Mouse (Mus musculus): ENCODE results near the gene Akap6.
A peak's percentile ranks its signal among the peaks of the same experiment; 100 is the strongest.
"Not testable (repeated sequence)": the region's sequence is repeated elsewhere in the genome, so short reads cannot be mapped to it uniquely, and the experiment has no call there.

Akap6 gene

DNA sequence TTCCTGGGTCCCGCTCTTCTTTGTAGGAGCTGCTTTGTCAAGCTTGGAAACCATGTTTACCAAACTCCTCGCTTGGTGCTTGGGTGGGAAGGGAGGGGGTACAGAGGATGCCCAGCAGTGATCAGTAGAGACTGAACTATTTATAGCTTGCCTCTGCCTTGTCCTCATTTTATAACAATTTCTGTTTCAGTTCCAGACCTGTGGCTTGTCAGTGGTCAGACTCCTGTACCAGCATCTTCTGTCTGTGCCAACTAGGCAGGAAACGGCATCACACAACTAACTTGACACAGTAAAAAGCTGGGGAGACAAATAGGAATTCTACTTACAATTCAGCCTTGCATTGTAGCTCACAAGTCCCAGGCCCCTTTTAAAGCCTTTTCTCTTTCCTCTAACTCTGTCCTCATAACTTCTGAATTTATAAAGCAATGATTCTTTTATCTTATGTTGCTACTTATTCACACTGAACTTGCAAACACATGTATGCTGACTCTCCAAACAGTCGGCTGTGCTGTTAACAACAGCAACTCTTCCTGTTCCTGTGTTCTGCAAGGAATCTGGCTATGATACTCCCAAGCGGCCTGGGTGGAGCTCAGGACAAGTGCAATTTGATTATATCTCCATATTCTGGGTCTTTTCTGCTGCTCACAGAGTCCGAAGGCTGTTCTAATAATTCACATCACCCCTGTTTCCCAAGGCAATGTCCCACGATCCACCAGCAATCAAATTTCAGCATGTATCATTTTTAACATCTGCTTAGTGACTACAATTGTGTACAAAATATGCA lies 12.9 kb downstream of the Akap6 start:
- DNase-seq (ENCODE audit: low spot score) = no peak

DNA sequence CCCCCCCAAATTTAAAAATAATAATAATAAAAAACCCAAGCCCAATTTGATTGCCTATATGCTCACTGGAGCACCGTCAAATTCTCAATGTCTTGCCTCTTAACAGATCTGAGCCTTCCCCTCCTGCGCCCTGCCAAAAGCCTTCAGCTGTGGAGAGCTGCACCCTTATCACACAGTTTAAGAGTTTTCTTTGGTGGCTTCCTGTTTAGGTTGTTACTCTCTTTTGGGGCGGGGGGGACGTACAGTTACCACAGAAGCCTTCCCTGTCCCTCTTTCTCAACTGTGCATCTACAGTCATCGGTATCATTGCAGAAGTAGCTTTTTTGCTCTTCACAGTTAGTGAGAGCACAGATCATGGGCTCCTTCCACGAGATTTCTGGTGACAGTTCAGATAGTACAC lies 19.2 kb downstream of the Akap6 start:
- no peak for DNase-seq (ENCODE audit: low spot score)

DNA sequence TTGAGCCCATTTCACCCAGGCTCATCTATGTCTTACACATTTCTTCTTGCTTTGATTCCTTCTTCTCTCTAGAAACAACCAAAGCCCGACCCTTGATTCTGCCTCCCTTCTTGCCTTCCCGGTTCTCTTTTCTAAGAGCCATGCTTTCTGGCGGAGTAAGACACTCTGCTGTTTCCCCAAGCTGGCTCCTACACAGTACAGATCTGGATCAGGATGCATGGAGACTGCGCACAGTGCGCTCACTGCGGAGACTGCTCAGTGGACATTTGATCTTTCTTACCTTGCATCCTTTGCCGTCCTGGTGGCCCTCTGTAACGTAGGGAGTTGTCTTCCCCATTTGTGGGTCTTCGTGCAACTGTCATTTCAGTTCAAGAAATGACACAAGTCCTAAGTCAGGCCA lies 20.0 kb downstream of the Akap6 start:
- DNase-seq (ENCODE audit: low spot score) = no peak

DNA sequence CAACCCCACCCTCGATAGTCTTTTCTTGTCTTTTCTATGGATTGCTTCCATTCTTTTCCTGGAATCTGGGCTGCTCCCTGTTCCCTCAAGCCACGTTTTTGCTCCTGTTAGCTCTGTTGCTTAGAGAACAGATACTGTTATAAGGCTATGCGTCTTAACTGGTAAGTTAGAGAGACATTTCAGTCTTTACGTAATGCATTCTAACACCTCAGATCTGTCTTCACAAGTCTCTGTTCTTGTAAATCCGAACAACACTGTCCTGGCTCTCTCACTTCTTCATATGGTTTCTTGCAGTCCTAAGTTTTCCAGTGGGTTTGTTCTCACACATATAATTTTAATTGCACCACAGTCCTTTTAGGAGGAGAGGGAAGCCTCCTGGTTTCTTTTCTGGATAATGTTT lies 20.5 kb downstream of the Akap6 start:
- no peak for DNase-seq (ENCODE audit: low spot score)

DNA sequence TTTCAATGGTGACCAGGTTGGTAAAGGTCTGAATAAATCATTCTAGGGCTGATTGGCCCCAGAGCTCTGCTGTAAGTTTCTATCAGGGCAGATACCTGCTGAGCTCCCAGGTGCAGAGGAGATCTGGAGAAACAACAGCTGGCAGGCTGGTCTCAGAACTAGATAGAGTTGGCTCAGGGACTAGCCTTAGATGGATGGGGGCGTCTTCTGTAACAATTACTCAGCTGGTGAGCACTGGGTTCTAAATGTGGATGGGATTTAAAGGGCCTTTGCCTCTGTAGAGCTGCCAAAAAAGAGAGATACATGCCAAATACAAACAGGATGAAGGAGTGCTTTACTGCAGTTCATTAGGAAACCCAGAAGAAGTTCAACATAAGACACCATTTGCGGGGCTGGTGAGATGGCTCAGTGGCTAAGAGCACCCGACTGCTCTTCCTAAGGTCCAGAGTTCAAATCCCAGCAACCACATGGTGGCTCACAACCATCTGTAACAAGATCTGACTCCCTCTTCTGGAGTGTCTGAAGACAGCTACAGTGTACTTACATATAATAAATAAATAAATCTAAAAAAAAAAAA lies 24.9 kb downstream of the Akap6 start:
- DNase-seq (ENCODE audit: low spot score) = not testable (repeated sequence)

DNA sequence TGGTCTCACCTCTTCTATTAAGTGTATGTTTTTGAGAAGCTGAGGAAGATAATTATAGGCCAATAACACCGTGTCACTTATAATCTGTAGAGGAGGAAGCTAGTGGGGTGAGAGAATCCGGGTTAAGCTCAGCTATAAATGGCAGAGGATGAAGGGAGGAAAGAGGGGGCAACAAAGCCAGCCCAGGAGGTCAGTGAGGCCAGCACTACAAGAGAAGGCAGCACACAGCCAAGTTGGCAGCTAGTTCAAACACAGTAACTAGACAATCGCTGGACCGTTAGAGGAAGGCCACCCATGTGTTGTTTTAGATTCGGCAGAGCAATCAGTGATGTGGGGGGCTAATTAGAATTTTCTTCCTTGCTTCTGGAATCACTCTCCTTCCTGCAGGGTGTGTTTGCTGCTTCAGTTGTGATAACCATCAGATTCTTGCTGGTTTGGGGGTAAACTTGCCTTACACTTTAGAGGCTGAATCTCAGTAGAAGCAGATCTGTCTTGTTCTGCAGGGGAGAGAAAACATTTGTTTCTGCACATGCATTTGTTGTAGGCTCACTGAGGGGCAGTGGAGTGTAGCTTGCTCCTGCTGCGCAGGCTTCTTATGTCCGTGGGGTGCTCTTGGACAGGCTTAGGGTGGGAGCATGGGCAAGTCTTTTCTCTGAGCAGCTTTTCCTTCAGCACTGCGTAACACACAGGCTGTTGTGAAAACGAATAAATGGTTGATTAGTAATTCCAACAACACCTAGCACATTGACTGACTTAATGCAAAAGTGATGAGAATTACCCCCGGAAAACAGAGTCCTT lies 27.4 kb downstream of the Akap6 start:
- no peak for DNase-seq (ENCODE audit: low spot score)

DNA sequence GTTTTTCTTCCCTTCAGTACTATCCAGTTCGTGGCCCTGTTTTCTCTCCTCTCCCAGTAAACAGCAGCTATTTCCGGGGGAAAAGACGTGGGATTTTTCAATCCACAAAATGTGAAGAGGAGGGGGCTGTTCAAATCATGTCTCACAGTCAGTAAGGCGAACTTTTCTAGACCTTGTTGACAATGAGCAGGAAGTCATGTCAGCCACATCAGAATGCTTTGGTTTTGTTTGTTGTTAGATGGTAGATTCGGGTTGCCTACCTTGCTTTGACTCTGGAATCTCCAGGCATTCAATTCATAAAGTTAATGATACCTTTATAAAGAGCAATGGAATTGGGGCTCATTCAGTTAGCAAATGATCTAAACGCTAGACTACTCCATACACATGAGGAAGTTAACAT lies 30.2 kb downstream of the Akap6 start:
- DNase-seq (ENCODE audit: low spot score) = no peak

DNA sequence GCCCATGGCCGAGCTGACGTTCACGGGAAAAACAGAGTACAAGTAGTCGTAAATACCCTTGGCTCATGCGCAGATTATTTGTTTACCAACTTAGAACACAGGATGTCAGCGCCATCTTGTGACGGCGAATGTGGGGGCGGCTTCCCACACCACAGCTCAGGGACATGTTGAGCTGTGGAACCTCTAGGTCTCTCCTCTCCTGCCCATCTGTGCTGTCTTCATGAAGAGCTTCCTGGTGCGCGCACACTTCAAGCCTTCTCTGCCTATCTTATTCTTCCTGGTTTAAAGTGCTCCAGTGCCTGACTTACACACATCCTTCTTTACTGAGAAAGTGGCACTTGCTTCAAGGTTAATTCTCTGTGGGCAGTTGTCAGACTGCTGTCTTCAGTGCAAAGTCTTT lies 36.0 kb downstream of the Akap6 start:
- not testable (repeated sequence) for DNase-seq (ENCODE audit: low spot score)

DNA sequence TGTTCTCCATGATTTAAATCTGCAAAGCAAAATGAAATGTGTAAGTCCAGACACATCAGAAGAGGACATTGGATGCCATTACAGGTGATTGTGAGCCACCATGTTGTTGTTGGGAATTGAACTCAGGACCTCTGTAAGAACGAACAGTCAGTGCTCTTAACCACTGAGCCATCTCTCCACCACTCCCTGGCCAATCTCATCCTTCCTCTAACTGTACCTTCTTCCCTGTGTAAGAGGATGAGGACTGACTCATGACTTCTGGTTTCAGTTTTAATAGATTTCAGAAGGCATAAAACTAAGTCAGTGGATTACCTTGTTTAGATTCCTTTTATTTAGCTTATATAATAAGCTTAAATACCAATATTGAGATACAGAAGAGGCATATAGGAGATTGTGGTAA lies 38.0 kb downstream of the Akap6 start:
- no peak for DNase-seq (ENCODE audit: low spot score)

DNA sequence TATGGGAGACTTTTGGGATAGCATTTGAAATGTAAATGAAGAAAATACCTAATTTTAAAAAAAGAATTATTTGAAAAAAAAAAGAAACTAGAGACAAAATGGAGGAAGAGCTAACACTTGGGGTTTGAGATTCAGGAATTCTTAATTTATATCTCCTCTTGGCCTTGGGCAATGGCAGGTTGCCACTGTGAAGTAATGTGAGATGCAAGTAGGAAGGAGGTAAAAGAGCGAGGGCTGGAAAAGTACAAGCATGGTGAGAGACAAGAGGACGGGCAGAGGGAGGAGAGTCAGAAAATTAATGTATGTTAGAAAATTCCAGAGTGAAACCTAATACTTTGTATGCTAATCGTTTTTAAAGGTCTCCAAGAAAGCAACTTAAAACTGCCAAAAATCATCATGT lies 40.1 kb downstream of the Akap6 start:
- no peak for DNase-seq (ENCODE audit: low spot score)

DNA sequence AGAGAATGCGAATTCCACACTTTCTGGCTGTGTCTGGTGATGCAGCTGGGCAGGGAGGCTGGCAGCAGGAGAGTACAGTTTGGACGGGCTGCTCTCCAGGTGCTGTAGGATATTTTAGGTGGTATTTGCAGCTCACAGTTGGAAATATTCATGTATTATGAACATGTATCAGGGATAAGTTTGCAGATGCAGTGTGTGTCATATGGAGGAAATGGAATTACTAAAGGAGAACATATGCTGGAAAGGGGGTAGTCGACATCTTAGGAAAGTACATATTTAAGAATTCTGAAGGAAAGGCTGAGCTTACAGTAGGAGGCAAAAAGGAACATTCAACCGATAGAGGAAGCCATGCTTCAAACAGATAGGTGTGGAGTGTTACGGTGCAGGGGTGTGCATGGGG lies 42.6 kb downstream of the Akap6 start:
- DNase-seq (ENCODE audit: low spot score) = no peak

DNA sequence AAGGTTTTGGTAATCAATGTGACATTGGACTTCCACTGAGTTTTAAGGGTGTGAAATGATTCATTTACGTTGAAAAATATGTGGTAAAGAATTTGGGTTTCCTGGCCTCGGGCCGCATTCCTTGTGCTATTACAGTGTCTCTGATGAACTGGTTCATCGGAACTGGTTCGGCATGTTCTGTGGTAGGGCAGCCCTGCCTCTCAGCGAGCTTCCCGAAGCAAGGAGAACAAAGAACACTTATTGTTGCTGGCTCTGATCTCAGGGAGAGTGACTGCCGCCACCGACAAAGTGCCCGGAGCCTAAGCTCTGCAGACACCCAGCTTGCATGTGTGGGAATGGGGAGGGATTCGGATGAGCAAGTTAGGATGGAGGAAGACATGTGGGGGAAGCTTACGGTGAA lies 50.8 kb downstream of the Akap6 start:
- peak; percentile 41 for DNase-seq (ENCODE audit: low spot score)

DNA sequence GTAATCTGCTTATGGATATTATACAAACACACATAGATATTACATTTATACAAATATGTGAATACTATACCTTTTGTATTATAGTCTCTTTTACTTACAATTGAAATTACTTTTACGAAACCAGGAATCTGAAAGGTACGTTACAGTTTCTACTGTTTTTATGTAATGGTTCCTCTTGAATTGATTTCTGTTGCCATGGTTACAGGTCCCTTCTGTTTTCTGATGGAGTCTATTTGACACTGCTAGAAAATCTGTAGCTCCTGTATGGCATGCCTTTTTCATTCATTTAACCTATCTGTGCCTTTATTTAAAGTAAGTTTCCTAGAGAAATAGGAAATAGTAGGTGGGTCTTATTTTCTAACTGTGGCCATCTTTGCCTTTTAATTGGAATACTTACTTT lies 56.5 kb downstream of the Akap6 start:
- DNase-seq (ENCODE audit: low spot score) = no peak

DNA sequence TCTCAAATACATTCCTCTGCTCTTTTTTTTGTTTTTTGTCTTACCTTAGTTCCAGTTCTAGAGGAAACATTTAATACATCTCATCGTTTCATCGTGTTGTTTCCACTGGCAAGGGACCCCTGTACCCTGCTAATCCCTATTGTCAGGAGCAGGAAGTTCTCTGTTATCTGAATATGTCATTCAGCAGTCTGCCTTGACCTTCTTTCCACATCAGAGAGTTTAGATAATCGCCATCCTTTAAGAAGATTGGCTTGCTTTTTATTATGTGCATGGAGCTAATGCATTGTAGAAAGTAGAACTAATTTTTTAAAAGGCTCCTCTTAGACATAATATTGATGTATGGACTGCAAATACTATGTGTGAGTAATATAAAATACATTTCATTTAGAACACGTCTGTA lies 58.7 kb downstream of the Akap6 start:
- DNase-seq (ENCODE audit: low spot score) = no peak

DNA sequence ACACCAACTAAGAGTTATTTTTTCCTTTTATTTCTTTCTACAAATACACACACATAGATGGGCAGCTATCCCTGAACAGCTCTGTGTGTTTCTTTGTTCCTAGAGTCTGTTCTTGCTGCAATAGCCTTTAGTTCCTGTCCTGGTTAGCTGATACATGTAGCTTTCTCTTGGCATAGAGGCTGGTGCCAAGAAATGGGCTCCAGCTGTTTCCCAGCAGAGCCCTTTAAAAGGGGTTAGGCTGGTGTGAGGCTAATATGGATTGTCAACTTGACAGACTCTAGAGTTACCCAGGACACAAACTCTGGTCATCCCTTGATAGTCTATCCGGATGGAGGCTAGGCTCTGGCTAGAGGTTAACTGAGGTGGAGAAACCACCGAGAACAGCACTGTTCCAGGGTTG lies 64.9 kb downstream of the Akap6 start:
- no peak for DNase-seq (ENCODE audit: low spot score)

DNA sequence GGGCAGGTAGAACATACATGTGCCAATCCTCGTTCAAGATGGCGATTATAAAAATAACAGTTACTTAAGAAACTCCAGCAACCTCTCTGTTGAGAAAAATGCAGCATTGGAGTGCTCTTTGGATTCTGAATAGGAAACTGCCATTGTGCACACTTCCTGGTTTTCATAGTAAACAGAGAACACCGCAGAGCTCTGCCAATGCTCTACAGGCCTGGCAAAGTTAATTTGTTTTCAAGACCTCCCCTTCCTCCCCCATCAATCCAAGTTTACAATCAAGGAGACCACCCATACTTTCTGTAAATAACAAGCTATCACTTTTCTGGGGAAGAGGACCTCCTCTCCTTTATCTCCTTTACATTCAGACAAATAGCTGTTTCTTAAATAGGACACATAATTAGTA lies 65.6 kb downstream of the Akap6 start:
- no peak for DNase-seq (ENCODE audit: low spot score)

DNA sequence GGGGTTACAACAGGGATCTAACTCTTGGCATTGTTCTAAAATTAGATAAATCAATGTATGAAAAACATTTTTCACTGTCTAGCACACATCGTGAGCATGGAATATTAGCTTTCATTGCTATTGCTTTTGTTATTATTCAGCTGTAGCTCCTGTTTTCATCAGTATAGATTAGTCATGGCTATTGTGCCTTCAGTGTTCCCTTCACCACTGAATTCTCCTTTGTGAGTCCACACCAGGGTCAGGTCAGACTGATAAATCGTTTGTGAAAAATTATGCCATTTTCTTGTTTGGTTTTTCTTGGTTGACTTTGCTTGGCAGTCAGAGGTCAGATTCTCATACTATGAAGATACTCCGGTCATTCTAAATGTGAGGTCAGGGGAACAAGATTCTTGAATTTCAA lies 70.4 kb downstream of the Akap6 start:
- no peak for DNase-seq (ENCODE audit: low spot score)

DNA sequence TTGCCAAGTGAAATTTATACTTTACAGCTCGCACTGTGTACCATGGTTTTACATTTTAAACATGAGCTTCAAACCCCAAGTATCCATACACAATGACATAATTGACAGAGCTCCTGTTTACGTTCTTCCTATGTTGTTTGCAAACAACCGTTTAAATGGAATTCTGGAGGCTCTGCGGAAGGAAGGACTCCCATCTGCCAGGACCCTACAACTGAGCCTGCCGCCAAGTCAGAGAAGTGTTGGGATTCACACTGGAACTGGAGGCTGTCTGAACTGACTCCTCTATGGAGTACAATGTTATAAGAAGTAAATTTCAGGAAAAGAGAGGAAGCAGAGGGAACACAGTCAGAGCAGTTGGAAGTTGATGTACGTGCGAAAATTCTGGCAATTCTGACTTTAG lies 72.7 kb downstream of the Akap6 start:
- DNase-seq (ENCODE audit: low spot score) = no peak

DNA sequence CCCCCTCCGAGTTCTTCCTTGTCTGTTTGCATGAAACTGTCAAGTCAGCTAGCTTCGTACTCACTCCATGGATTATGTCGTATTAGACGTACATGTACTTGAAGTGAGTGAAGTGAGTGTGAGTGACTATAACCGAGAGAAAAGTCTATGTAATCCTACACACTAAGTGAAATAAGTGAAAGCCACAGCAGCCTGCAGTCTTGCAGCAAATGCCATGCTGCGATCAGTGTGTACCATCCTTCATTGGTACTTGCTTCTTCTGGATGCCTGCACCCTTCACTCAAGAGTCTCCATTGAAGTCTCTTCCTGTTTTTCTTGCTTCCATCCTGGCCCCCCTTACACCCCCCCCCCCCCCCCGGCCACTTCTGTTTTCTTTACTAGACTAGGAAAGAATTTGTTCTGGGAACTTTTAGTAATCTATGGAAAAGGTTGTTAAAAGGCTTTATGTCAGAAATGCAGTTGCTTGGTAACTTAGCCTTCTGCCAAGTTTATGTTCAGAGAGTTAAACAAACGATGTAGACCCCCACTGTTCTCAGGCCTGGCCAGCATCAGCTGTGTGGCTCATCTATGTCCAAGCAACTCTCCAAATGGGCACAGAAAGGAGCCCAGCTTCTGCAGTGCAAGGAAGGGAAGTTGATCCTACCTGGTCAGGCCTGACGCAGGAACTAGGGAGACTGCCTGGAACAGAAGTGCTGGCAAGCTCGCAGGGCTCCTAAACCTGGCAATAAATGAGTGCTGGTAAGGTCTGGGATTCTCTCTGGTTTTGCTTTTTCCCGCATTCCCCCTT lies 73.5 kb downstream of the Akap6 start:
- no peak for DNase-seq (ENCODE audit: low spot score)

DNA sequence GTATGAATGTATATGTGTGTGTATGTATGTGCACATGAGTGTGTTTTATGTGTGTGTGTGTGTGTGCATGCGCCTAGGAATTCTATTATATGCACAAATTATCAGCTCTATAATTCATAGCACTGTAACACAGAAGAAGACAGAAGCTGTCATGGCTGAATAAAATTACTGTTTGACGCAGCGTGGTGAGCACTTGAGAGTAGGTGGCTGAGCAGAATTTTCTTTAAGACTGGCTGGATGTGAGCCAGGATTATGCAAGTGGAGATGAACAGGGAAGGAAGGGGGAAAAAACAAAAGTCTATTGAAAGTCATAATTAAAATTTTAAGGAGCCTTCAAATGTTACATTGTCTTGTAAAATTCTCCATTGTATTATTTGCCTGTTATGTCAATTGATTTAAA lies 74.7 kb downstream of the Akap6 start:
- no peak for DNase-seq (ENCODE audit: low spot score)

DNA sequence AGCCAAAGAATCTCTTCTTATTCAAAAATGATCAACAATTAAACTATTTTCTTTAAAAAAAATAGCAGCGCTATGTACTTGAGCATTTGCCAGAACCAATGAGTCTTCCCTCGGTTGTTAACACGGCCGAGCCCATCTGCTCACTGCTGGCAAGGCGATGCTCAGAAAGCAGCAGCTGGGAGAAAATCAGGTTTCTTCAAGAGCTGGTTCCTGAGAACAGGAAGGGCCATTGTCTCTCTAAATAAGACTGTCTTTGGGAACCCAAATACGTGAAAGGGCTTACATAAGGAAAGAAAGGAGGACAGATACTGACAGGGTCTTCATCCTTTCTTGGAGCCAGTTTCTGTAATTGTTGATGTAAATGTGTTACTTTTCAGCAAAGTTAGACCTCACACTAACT lies 75.2 kb downstream of the Akap6 start:
- DNase-seq (ENCODE audit: low spot score) = no peak

DNA sequence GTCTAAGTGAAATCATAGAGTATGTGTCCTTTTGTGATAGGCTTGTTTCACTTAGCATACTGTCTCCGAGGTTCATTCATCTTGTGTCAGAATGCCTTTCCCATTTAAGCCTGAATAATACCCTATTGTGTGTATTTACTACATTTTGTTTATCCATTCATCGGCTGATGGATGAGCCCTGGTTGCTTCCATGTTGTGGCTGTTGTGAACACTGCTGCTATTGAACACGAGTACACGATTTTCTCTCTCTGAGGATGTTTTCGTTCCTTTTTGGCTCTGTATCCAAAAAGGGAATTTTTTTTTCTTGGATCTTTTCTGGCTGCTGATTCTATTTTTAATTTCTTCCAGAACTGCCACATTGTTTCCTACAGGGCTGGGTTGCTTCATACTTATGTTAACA lies 81.0 kb downstream of the Akap6 start:
- DNase-seq (ENCODE audit: low spot score) = no peak

DNA sequence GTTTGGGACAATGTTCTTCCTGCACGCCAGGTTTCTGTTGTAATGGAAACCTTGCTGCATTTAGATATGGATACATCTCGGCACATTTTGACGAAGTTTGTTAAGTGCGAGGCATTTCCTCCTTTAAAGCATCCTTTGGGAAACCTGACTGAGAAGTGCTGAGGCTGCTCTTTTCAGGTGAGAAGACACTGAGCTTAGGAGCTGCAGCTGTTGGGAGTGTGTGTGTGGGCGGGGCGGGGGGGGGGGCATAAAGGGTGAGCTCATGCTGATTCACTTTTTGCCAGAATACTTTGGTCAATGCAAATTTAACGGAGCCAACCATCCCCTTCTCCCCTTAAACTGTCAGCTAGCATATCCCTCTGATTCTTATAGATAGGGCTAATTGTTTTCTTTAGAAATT lies 81.9 kb downstream of the Akap6 start:
- DNase-seq (ENCODE audit: low spot score) = no peak
